Mouse (Mus musculus) cerebellum, adult 2 months (tissue): ENCODE data around the gene Wdr18.

Experiments used
- CTCF ChIP-seq: fragments of 200-500 bp; IDR thresholded peaks from 2 replicates; pipeline ENCODE4 v1.5.1; 2011; ENCODE audit warnings: low read depth, mild to moderate bottlenecking, control low read depth, low read length, moderate library complexity, borderline replicate concordance; ENCODE audit not compliant: insufficient read depth
- POLR2A ChIP-seq: fragments of 200-500 bp; IDR thresholded peaks from 2 replicates; pipeline ENCODE4 v1.6.1; 2011; ENCODE audit warnings: low read length, control low read depth, borderline replicate concordance; ENCODE audit not compliant: insufficient read depth

GRCm38 (mm10) chr10:79984871-79985270, 24.9 kb downstream of the Wdr18 start:
- TF ChIP-seq CTCF (no peak), POLR2A (peak; percentile 49; the same call in 1 of the 2 replicates)
